Mouse (Mus musculus): ENCODE data around the gene Itgb7.

The Itgb7 gene

DNA sequence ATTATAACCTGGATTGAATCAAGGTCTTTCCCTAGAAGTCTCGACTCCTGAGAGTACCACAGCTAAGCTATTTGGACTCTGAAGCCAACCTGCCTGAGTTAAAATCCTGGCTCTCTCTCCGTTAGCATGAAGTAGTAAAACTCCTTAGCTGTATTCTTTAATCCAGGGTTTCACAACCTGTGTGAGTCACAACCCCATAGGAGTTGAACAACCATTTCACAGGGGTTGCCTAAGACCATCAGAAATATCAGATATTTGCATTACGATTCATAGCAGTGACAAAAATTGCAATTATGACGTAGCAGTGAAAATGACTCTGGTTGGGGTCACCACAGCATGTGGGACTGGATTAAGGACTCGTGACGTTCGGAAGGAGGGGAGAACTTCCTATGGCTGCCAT lies 1.0 kb upstream of the Itgb7 start:
- in situ Hi-C loops (cut with MboI, MseI) = loop anchor here (25.0 kb wide), 1 partner anchor 970 kb away; the partner anchor contains the start of gene Nr4a1

DNA sequence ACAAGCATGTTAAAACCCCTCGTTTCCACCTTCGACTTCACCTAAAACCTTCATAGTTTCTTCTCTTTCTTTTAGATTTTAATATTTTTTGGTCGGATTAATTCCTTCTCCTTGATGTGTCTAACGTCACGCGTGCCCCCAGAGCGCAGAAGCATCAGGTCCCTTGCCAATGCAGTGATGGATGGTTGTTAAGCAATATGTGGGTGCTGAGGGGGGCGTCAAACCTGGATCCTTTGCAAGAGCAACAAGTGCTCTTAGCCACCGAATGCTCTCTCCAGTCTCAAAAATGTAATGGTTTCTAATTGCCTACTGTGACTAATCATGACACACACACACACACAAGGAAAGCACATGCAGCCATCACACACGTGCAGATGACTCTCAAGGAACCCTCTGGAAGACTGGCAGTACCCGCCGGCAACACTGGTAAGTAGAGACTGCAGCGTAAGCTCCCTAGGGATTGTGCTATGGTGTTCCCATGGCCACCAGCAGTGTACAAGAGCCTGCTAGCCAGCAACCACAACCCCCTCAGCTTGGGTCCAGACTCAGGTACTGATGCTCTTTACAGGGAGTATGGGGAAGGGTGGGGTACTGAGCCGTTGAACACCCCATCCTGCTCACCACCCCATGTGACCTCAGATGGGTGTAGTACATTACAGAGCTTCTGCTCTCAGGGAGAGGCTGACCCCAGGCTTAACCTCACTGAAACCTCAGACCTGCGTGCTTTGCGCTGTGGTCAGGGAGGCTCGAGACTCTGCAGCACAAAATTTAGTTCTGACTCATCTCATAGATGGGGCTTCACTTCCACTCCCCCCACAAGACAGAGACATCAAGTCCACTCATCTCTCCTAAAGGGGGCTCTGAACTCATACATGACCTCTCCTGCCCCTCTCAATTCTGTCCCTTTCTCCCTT lies 1.1 kb downstream of the Itgb7 start:
- in situ Hi-C loops (cut with MboI, MseI) = loop anchor here (25.0 kb wide), 1 partner anchor 968 kb away; the partner anchor contains the start of gene Nr4a1

DNA sequence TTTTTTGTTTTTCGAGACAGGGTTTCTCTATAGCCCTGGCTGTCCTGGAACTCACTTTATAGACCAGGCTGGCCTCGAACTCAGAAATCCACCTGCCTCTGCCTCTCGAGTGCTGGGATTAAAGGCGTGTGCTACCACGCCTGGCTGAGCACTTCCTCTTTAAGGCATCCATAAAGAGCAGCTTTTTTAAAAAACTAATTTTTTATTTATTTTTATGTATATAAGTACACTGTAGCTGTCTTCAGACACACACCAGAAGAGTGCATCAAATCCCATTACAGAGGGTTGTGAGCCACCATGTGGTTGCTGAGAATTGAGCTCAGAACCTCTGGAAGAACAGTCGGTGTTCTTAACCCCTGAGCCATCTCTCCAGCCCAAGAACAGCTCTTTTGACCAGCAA lies 6.1 kb downstream of the Itgb7 start:
- in situ Hi-C loops (cut with MboI, MseI) = loop anchor here (25.0 kb wide), 1 partner anchor 963 kb away; the partner anchor contains the start of gene Nr4a1

DNA sequence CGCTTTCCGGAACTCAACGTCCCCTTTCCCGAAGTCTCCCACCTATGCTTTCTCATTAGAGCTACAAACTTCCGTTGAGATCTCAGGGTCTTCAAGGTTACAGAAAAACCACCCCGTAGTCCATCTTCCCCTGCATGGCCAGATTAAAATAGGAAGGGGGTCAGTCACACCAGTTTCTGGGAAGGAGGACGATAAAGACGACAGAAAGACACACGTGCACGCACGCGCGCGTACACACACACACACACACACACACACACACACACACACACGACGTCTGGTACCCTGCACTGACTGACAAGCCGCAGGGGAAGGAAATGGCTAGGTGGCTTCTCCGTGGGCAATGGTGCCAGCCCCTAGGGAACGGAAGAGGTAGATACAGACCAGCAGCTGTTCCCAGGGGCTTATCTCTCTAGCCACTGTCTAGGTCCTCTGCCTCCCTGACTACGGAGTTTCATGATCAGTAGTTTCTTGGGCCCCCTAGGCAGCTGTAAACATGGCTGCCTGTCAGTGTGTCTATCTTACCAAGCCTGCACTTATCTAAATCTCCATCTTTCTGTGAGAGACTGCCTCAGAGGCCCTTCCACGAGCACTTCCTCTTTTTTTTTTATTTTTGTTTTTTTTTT lies 6.6 kb downstream of the Itgb7 start:
- in situ Hi-C loops (cut with MboI, MseI) = loop anchor here (25.0 kb wide), 1 partner anchor 963 kb away; the partner anchor contains the start of gene Nr4a1

- in situ Hi-C loops (cut with MboI, MseI) = no loop called here
These were observed 7.4 kb downstream of the Itgb7 start for GRCm38 (mm10) chr15:102224186-102224991.

DNA sequence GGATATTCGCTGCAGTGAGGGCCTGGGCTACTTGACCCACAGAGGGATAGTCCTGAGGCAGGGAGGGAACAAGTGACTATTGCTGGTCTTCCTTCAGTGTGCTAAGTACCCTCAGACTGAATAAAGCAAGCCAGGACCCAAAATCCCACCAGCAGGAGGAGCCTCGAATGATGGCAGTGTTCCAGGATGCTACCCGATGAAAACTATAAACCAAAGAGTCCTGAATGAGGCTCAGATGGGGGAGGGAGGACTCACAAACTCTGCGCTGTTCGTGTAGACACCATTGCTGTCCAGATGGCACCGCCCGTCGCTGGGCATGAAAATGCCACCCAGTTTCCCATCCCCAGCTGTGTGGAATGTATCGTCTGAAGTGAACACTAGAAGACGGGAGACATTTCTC lies 9.4 kb downstream of the Itgb7 start:
- in situ Hi-C loops (cut with MboI, MseI) = no loop called here

GRCm38 (mm10) chr15:102217325-102217724 lies 14.4 kb downstream of the Itgb7 start:
- in situ Hi-C loops (cut with MboI, MseI) = no loop called here

DNA sequence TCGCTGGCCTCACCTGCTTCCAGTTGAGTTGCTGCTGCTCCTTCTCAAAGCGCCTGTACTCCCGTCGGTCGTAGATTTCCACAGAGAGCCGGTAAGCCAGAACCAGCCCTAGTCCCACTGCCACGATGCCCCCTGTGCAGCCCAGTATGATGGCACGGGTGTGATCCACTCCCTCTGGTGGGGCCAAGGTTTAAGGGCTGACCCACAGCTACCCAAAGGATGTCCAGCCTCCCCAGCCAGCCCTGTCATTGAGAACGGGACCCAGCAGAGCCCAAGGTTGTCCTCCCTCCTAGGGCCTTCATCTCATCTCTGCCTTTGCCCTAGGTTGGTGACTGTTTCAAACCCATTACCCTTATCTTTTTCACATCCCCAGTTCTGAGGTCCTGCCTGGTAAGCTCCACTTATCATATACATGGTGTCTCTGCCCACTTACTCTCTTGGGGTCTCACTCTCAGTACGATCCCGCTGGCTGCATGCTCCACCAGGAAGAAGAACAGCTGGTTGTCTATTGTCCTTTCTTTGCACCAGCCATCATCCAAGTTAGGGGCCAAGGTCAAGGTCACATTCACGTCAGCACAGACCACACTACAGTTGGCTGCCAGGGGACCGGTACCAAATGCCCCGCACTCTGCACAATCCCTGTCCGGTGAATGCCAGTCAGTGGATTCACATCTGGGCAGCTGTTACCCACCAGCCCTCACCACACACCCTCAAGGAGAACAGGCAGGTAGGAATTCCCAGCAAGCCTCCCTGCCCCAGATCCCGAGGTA lies 15.1 kb downstream of the Itgb7 start:
- in situ Hi-C loops (cut with MboI, MseI) = no loop called here

- in situ Hi-C loops (cut with MboI, MseI) = no loop called here
These were observed 16.1 kb downstream of the Itgb7 start for GRCm38 (mm10) chr15:102215624-102216023.

GRCm38 (mm10) chr15:102214132-102214531 lies 17.6 kb downstream of the Itgb7 start:
- in situ Hi-C loops (cut with MboI, MseI) = no loop called here

GRCm38 (mm10) chr15:102211895-102212294 lies 19.8 kb downstream of the Itgb7 start:
- in situ Hi-C loops (cut with MboI, MseI) = no loop called here

- in situ Hi-C loops (cut with MboI, MseI) = no loop called here
These were observed 20.9 kb downstream of the Itgb7 start for GRCm38 (mm10) chr15:102210816-102211215.

DNA sequence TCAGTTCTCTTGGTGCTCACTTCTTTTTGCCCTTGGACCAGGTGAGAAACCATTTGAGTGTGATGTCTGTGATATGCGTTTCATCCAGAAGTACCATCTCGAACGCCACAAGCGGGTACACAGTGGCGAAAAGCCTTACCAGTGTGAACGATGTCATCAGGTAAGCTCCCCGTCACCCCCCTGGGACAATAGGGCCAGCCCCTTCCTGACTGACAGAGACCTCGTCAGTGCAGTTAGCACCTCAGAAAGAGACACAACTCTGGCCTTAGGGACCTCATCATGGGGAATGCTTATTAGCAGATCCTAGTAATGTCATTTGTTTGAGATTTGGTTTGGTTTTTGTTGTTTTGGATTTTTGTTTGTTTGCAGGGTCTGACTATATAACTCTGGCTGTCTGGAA lies 22.6 kb downstream of the Itgb7 start:
- in situ Hi-C loops (cut with MboI, MseI) = no loop called here

- in situ Hi-C loops (cut with MboI, MseI) = no loop called here
These were observed 23.6 kb downstream of the Itgb7 start for GRCm38 (mm10) chr15:102208092-102208561.

DNA sequence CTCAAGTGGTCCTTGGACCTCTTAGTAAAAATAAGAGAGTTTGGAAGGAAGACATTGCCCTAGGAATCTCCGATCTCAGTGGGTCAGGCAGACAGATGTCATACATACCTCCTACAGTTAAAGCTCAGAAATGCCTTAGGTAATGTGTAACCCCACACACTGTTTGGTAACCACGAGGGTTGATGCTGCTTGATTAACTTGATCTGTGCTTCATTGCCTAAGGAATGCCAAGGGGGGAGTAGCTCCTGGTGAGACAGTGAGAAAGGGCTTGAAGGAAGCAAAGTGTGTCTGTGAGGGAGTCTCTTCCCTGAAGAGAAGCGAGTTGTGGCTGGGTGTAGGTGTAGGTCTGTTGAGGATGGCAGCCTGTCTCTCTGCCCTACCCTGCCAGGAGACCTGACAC lies 24.4 kb downstream of the Itgb7 start:
- in situ Hi-C loops (cut with MboI, MseI) = no loop called here

GRCm38 (mm10) chr15:102205779-102206178 lies 26.0 kb downstream of the Itgb7 start:
- in situ Hi-C loops (cut with MboI, MseI) = no loop called here

DNA sequence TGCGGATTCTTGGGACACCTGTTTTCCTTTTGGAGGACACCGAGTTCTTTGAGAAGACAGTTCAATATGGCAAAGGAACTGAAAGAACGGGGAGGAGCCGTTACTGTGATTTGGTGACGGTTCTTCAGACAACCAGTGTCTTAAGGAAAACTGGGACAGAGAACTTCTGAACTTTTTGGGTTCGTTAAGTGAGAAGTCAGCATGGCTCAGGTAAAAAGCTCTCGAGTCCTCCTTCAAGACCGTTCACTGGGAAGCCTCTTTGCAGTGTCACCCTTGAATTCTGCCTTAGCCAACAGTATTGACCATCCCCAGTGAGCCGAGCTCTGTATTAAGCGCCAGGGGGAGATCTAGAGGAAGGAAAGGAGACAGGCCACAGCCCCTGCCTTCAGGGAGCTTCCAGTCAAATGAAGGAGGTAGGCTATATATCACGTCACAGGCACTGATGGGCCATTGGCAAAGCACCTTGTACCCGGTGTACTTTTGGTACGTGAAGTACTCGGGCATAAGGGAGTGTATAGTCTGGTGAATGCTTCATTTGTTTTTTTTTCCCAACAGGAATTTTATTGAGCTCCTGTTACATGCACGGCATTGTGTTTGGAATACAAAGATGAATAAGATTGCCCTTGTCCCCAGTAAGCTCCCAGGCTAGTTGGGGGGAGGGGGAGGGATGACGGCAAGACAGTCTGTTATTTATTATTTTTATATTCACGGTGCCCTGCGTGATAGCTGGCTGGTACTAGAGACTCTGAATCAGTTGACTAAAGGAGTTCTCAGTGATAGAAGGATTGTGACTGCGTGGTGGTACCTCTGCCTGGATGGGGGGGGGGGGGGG lies 26.9 kb downstream of the Itgb7 start, which contains the start of gene Csad:
Gene Csad, minus strand, starts transcription at position 51 of the 832 bp plus-strand sequence.
- in situ Hi-C loops (cut with MboI, MseI) = no loop called here

DNA sequence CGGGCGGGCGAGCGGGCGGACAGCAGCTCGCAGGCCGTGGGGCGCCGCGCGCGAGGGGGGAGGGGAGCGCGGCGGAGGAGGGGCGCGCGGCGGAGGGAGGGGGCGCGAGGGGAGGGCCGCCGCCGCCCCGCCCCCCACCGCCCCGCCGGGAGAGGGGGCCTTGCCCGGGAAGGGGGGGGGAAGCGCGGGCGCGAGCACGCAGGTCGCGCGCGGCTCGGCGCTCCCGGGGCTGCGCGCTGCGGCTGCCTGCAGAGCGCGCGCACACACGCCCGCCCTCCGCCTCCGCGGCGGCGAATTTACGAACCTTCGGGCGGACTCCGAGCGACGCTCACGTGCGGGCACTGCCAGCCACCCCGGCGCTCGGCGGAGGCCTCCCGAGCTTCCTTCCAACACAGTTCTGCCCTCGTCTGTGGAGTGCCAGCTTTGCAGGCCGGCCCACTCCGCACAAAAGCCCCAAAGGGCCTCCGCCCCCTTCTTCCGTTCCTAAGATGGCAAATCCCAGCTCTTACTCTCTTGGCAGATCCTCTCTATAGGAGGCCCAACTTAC lies 27.8 kb downstream of the Itgb7 start:
- in situ Hi-C loops (cut with MboI, MseI) = no loop called here

- in situ Hi-C loops (cut with MboI, MseI) = no loop called here
These were observed 28.5 kb downstream of the Itgb7 start, which contains the start of gene Zfp740 for GRCm38 (mm10) chr15:102202971-102203834. Zfp740 (plus strand) TSS chr15:102203249.

Measured in T-helper 1 cell (primary cell).